Mouse (Mus musculus) CH12.LX (cell line): ENCODE results near the gene Fbp1. TPM values are rescaled to one million over a fixed set of nuclear protein-coding genes. Genes with fewer than 3 reads are reported as not detected.

Experiments used
- DNase-seq: peaks from one replicate; pipeline ENCODE4 v3.0.0-alpha.2; 2013; ENCODE audit errors: extremely low read depth
- H3K27ac ChIP-seq: 2 replicates; pipeline ENCODE4 v1.5.1; 2012; ENCODE audit warnings: low read depth, mild to moderate bottlenecking, control low read depth, moderate library complexity; ENCODE audit not compliant: insufficient read depth
- H3K27me3 ChIP-seq: replicated peaks from 2 replicates; pipeline ENCODE3; 2012; ENCODE audit warnings: inconsistent platforms
- H3K36me3 ChIP-seq, 2 experiments: replicated peaks in 1 of 2; 2 replicates each; pipeline versions ENCODE3 to v1.6.1; 2012; ENCODE audit warnings: inconsistent platforms in 1 of 2, low read length in 1 of 2, mild to moderate bottlenecking in 1 of 2, mixed read lengths in 1 of 2, moderate library complexity in 1 of 2; ENCODE audit not compliant: control insufficient read depth in 1 of 2, insufficient read depth in 1 of 2
- H3K4me1 ChIP-seq, 2 experiments: 2 replicates each; pipeline ENCODE4 v1.6.1; 2012; ENCODE audit warnings: inconsistent platforms in 1 of 2, moderate library complexity in 1 of 2; ENCODE audit not compliant: insufficient read depth in 2 of 2, control insufficient read depth in 1 of 2
- H3K4me2 ChIP-seq: 2 replicates; pipeline ENCODE4 v1.6.1; 2012; ENCODE audit warnings: low read depth, mild to moderate bottlenecking, control low read depth; ENCODE audit not compliant: poor library complexity, insufficient read depth, severe bottlenecking
- H3K4me3 ChIP-seq, 3 experiments: fragments of 150-350 bp in 1 of 3; sonication (generic) in 1 of 3; replicated peaks in 1 of 3; 2 replicates each; pipeline versions ENCODE3 to v1.5.1; 2011 to 2012; ENCODE audit warnings: low read depth in 2 of 3, low read length in 2 of 3, mild to moderate bottlenecking in 2 of 3, moderate library complexity in 2 of 3, control low read depth in 1 of 3, improper control_type of control experiment in 1 of 3, inconsistent platforms in 1 of 3, mixed read lengths in 1 of 3; ENCODE audit not compliant: poor library complexity in 1 of 3
- H3K79me2 ChIP-seq: replicated peaks from 2 replicates; pipeline ENCODE4 v1.6.1; 2012; ENCODE audit warnings: mild to moderate bottlenecking, moderate library complexity; ENCODE audit not compliant: control insufficient read depth, poor library complexity, insufficient read depth, severe bottlenecking; ENCODE audit errors: extremely low read depth
- H3K9ac ChIP-seq: 2 replicates; pipeline ENCODE4 v1.6.1; 2012; ENCODE audit warnings: low read depth, mild to moderate bottlenecking, control low read depth, moderate library complexity; ENCODE audit not compliant: insufficient read depth
- H3K9me3 ChIP-seq: replicated peaks from 2 replicates; pipeline ENCODE3; 2012; ENCODE audit warnings: low read length, inconsistent platforms, mixed read lengths
- BHLHE40 ChIP-seq: IDR thresholded peaks from 2 replicates; pipeline ENCODE4 v1.6.1; 2011; ENCODE audit warnings: mild to moderate bottlenecking, low read depth, low read length, improper control_type of control experiment
- CHD1 ChIP-seq: IDR thresholded peaks from 2 replicates; pipeline ENCODE4 v1.6.1; 2012; ENCODE audit warnings: low read depth, low read length, improper control_type of control experiment, inconsistent platforms
- CHD2 ChIP-seq: IDR thresholded peaks from 2 replicates; pipeline ENCODE4 v1.6.1; 2011; ENCODE audit warnings: low read length, improper control_type of control experiment
- CTCF ChIP-seq, 2 experiments: IDR thresholded peaks in 1 of 2; conservative IDR thresholded peaks in 1 of 2; 2 replicates each; pipeline ENCODE4 v1.5.1; 2011 to 2012; ENCODE audit warnings: low read depth in 2 of 2, low read length in 2 of 2, improper control_type of control experiment in 1 of 2, inconsistent platforms in 1 of 2, mild to moderate bottlenecking in 1 of 2, moderate library complexity in 1 of 2
- ELF1 ChIP-seq: IDR thresholded peaks from 2 replicates; pipeline ENCODE4 v1.6.1; 2014; ENCODE audit warnings: low read depth, mild to moderate bottlenecking, inconsistent platforms, low read length, improper control_type of control experiment
- ETS1 ChIP-seq: conservative IDR thresholded peaks from 2 replicates; pipeline ENCODE4 v1.6.1; 2012; ENCODE audit warnings: low read depth, mild to moderate bottlenecking, inconsistent platforms, low read length, improper control_type of control experiment, moderate library complexity
- JUND ChIP-seq: conservative IDR thresholded peaks from 2 replicates; pipeline ENCODE4 v1.6.1; 2011; ENCODE audit warnings: low read depth, low read length, improper control_type of control experiment
- KAT2A ChIP-seq: IDR thresholded peaks from 2 replicates; pipeline ENCODE4 v1.6.1; 2012; ENCODE audit warnings: low read length, improper control_type of control experiment, inconsistent platforms; ENCODE audit not compliant: insufficient replicate concordance
- MAX ChIP-seq: IDR thresholded peaks from 2 replicates; pipeline ENCODE4 v1.6.1; 2011; ENCODE audit warnings: low read length, improper control_type of control experiment
- MEF2A ChIP-seq: IDR thresholded peaks from 2 replicates; pipeline ENCODE4 v1.6.1; 2014; ENCODE audit warnings: low read depth, mild to moderate bottlenecking, inconsistent platforms, low read length, improper control_type of control experiment, borderline replicate concordance
- MXI1 ChIP-seq: IDR thresholded peaks from 2 replicates; pipeline ENCODE4 v1.6.1; 2011; ENCODE audit warnings: mild to moderate bottlenecking, low read depth, low read length, improper control_type of control experiment
- PAX5 ChIP-seq: IDR thresholded peaks from 2 replicates; pipeline ENCODE4 v1.6.1; 2012; ENCODE audit warnings: low read length, inconsistent platforms, mixed read lengths
- POLR2AphosphoS2 ChIP-seq: IDR thresholded peaks from 2 replicates; pipeline ENCODE4 v1.6.1; 2011; ENCODE audit warnings: low read depth, low read length, improper control_type of control experiment
- TCF12 ChIP-seq: IDR thresholded peaks from 2 replicates; pipeline ENCODE4 v1.6.1; 2014; ENCODE audit warnings: low read depth, mild to moderate bottlenecking, inconsistent platforms, low read length, improper control_type of control experiment
- UBTF ChIP-seq: IDR thresholded peaks from 2 replicates; pipeline ENCODE4 v1.6.1; 2012; ENCODE audit warnings: low read depth, mild to moderate bottlenecking, inconsistent platforms, low read length, improper control_type of control experiment, moderate library complexity
- USF2 ChIP-seq: conservative IDR thresholded peaks from 2 replicates; pipeline ENCODE4 v1.6.1; 2011; ENCODE audit warnings: low read depth, low read length, improper control_type of control experiment
- ZKSCAN1 ChIP-seq: IDR thresholded peaks from 2 replicates; pipeline ENCODE4 v1.6.1; 2012; ENCODE audit warnings: low read depth, inconsistent platforms, low read length, improper control_type of control experiment, borderline replicate concordance
- ZMIZ1 ChIP-seq: IDR thresholded peaks from 2 replicates; pipeline ENCODE4 v1.6.1; 2012; ENCODE audit warnings: low read depth, mild to moderate bottlenecking, inconsistent platforms, low read length, improper control_type of control experiment
- ZNF384 ChIP-seq: IDR thresholded peaks from 2 replicates; pipeline ENCODE4 v1.6.1; 2012; ENCODE audit warnings: low read depth, low read length, improper control_type of control experiment, inconsistent platforms
- dilution Hi-C: fragments of 300-500 bp; cut with MboI; formaldehyde crosslinking; loops from 2 replicates; pipeline ENCODE4 v1.14.3; 2020; ENCODE audit warnings: low sequenced_read_pairs; ENCODE audit not compliant: extremely low pct_unique_long_range_greater_than_20kb, extremely low pct_ligation_motif_present
- in situ Hi-C: fragments of 300-500 bp; cut with MboI; formaldehyde crosslinking; loops from 3 replicates; pipeline ENCODE4 v1.14.3; 2019; ENCODE audit warnings: low sequenced_read_pairs, low pct_ligation_motif_present, low pct_unique_long_range_greater_than_20kb, mixed read lengths
- polyA plus RNA-seq: library from polyadenylated mRNA; unstranded; fragments of >175 nt; gene quantifications from 2 replicates; pipeline ENCODE4 v1.2.1, GENCODE M21; 2012; ENCODE audit warnings: low read depth; ENCODE audit not compliant: insufficient read length
- total RNA-seq, 2 experiments: library from RNA; depleted of rRNA; stranded (reverse); fragments of 300-350 nt in 1 of 2; fragments of >200 nt in 1 of 2; gene quantifications; 2 replicates each; pipeline ENCODE4 v1.2.3; 2012 to 2014

The Fbp1 gene
- total and polyA plus RNA-seq, 3 experiments = not detected

GRCm38 (mm10) chr13:62893044-62893842 is 5.2 kb upstream of the Fbp1 start:
- dilution Hi-C loops (no loop called here), in situ Hi-C loops (no loop called here)
- peaks cover 7% of the 10 kb centered on the region for H3K27me3 ChIP-seq
- no peak for TF ChIP-seq ZKSCAN1
- no peak for TF ChIP-seq PAX5
- TF ChIP-seq POLR2AphosphoS2 = no peak
- TF ChIP-seq USF2 = no peak
- no peaks in the 10 kb centered on the region for H3K9me3 ChIP-seq
- no peak overlapping the region for H3K4me3 ChIP-seq
- DNase-seq = no peak
- no peaks in the 10 kb centered on the region for H3K79me2 ChIP-seq
- H3K36me3 ChIP-seq = no peaks in the 10 kb centered on the region
- no peak overlapping the region for H3K4me2 ChIP-seq
- no peaks in the 10 kb centered on the region for H3K4me1 ChIP-seq
- H3K27ac ChIP-seq = no peak overlapping the region
- H3K9ac ChIP-seq = no peak overlapping the region

- no peak for TF ChIP-seq TCF12
- no peak for TF ChIP-seq USF2
- no peak for TF ChIP-seq ZNF384
- TF ChIP-seq KAT2A = no peak
- TF ChIP-seq MAX = no peak
- no peak for TF ChIP-seq UBTF
- TF ChIP-seq CHD2 = no peak
- no peak for TF ChIP-seq ELF1
- no peak for TF ChIP-seq ZMIZ1
- TF ChIP-seq CTCF (conservative IDR thresholded peaks at IDR 0.05 in 1 of 2, IDR thresholded peaks at IDR 0.05 in 1 of 2; ENCODE audit: low read depth in 2 of 2, low read length in 2 of 2) = no peak
- no peak for TF ChIP-seq CHD1
- no peak for TF ChIP-seq BHLHE40
- no peak for TF ChIP-seq PAX5
- TF ChIP-seq ETS1 = no peak
- no peak for TF ChIP-seq MEF2A
- no peak for TF ChIP-seq MXI1
- no peak for TF ChIP-seq JUND
- TF ChIP-seq, all 38 proteins: peak for 0
- no peak overlapping the region for H3K9ac ChIP-seq
- in situ Hi-C loops = no loop called here
Measured at GRCm38 (mm10) chr13:62889311-62889710, 1.2 kb upstream of the Fbp1 start.

More at GRCm38 (mm10) chr13:62889311-62889710, 1.2 kb upstream of the Fbp1 start:
- Histone ChIP-seq H3K4me3 (no peak overlapping the region), H3K27me3 (peaks cover 7% of the 10 kb centered on the region), H3K36me3 (no peaks in the 10 kb centered on the region), H3K4me1 (no peaks in the 10 kb centered on the region), H3K4me2 (no peak overlapping the region), H3K79me2 (no peaks in the 10 kb centered on the region), H3K9me3 (no peaks in the 10 kb centered on the region), H3K27ac (no peak overlapping the region)
- no peak for DNase-seq
- dilution Hi-C loops = no loop called here
